Mouse (Mus musculus) liver, embryonic 16.5 days (tissue): ENCODE data around the gene Cdkn2d. TPM values are rescaled to one million over a fixed set of nuclear protein-coding genes. Genes with fewer than 3 reads are reported as not detected.
"Not testable (repeated sequence)": the region's sequence is repeated elsewhere in the genome, so short reads cannot be mapped to it uniquely, and the experiment has no call there.

Experiments
- ATAC-seq: fragments of 200-750 bp; cut with Nextera tagmentation; 2 replicates; pipeline ENCODE4 v1.8.0; 2017; ENCODE audit warnings: low read depth, mild to moderate bottlenecking, moderate number of reproducible peaks, moderate library complexity
- H3K27ac ChIP-seq: fragments of 300-500 bp; sonication (generic); 2 replicates; pipeline ENCODE4 v1.5.1; 2014; ENCODE audit warnings: mild to moderate bottlenecking, low read length
- H3K27me3 ChIP-seq: fragments of 300-500 bp; sonication (generic); 2 replicates; pipeline ENCODE4 v1.6.1; 2014; ENCODE audit warnings: low read depth, low read length, mixed read lengths; ENCODE audit not compliant: control insufficient read depth, insufficient read depth
- H3K36me3 ChIP-seq: fragments of 300-500 bp; sonication (generic); 2 replicates; pipeline ENCODE4 v1.6.1; 2014; ENCODE audit warnings: mild to moderate bottlenecking; ENCODE audit not compliant: control insufficient read depth, insufficient read depth
- H3K4me1 ChIP-seq: fragments of 300-500 bp; sonication (generic); 2 replicates; pipeline ENCODE4 v1.6.1; 2014; ENCODE audit warnings: low read depth, low read length, mixed read lengths; ENCODE audit not compliant: control insufficient read depth
- H3K4me2 ChIP-seq: fragments of 300-500 bp; sonication (generic); 2 replicates; pipeline ENCODE4 v1.6.1; 2014; ENCODE audit warnings: low read depth, low read length, mixed read lengths
- H3K4me3 ChIP-seq: fragments of 300-500 bp; sonication (generic); 2 replicates; pipeline ENCODE4 v1.5.1; 2014; ENCODE audit warnings: low read depth, mild to moderate bottlenecking, low read length
- H3K9ac ChIP-seq: fragments of 300-500 bp; sonication (generic); 2 replicates; pipeline ENCODE4 v1.6.1; 2014; ENCODE audit warnings: low read depth, low read length
- H3K9me3 ChIP-seq: fragments of 300-500 bp; sonication (generic); replicated peaks from 2 replicates; pipeline ENCODE4 v1.6.1; 2016; ENCODE audit warnings: low read length; ENCODE audit not compliant: control insufficient read depth
- WGBS: fragments of 180-500 bp; shearing (Covaris S2); extraction: QIAGEN DNeasy Blood & Tissue Kit; methylation state at CpG from one replicate; pipeline ENCODE4 v1.1.7; 2014; ENCODE audit not compliant: insufficient replicate concordance; 5-methylcytosine and 5-hydroxymethylcytosine counted together
- polyA plus RNA-seq: library from polyadenylated mRNA; unstranded; fragments of >200 nt; fragmentation: Nextera tagmentation; extraction: Ambion mirVana; gene quantifications from 2 replicates; pipeline ENCODE4 v1.2.1, GENCODE M21; 2015

Gene Cdkn2d
- polyA plus RNA-seq, 1 experiment from 2014 or later = 120 TPM

DNA sequence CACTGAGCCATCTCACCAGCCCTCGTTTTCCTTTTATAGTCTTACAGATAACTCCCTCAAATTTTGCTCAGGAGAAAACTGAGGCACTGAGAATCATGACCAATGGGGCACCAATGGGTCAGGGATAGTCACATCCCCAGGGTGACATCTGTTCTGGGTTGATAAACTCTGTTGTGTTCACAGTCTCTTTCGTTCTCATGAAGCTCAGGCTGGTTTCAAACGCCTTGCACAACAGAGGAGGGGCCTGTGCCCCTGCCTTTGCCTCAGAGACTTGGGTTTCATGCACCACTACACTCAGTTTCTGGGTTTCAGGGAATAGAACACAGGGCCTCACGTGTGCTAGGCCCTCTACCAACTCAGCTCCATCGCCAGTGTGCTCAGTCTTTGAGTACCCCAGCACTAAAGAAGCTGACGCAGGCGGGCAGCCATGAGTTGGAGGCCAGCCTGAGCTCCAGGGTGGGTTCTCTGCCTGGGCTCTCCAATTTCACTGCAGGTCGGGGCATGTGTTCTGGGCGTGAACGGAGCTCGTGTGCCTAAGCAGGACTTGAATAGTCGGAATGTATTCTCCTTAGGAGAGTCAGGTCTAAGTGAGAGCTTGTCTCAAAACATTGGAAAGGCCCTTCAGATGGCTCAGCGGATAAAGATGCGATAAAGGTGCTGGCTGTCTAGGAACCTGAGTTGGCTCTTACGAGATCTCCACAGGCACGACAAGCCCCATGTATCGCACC, 26.8 kb downstream of the Cdkn2d start:
- ATAC-seq = peak; percentile 65
- 12% methylated on average over 17 of the region's 17 CpGs for WGBS
- peak overlapping the region; percentile 74 for H3K9ac ChIP-seq
- H3K9me3 ChIP-seq = no peaks in the 10 kb centered on the region
- no peaks in the 10 kb centered on the region for H3K27me3 ChIP-seq
- peak overlapping the region; percentile 64 for H3K4me2 ChIP-seq
- peak overlapping the region; percentile 83 for H3K4me3 ChIP-seq
- H3K4me1 ChIP-seq = peaks cover 49% of the 10 kb centered on the region
- peak overlapping the region; percentile 100 for H3K27ac ChIP-seq
- peaks cover 27% of the 10 kb centered on the region for H3K36me3 ChIP-seq

DNA sequence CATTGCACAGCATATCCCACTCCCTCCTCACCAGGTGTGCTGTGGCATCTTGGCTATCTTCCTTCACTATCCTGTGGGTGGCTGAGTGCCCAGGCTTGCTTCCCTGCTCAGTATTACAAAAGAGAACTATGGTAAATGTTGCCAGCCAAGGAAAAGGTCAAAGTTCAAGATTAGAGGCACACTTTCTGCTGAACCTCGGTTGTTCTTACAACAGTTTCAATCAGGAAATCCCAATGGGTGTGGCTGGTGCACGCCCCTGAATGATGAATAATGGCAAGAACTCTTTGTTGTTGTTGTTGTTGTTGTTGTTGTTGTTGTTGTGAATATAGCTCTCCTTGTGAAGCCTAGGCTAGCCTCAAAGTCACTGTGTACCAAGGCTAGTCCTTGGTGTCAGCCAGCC, 29.4 kb downstream of the Cdkn2d start:
- 28% methylated on average over 2 of the region's 2 CpGs for WGBS
- Histone ChIP-seq H3K4me1 (peaks cover 39% of the 10 kb centered on the region), H3K9me3 (no peaks in the 10 kb centered on the region), H3K36me3 (peaks cover 4% of the 10 kb centered on the region), H3K9ac (no peak overlapping the region), H3K4me3 (no peak overlapping the region), H3K27ac (no peak overlapping the region), H3K4me2 (no peak overlapping the region), H3K27me3 (no peaks in the 10 kb centered on the region)
- ATAC-seq = no peak

DNA sequence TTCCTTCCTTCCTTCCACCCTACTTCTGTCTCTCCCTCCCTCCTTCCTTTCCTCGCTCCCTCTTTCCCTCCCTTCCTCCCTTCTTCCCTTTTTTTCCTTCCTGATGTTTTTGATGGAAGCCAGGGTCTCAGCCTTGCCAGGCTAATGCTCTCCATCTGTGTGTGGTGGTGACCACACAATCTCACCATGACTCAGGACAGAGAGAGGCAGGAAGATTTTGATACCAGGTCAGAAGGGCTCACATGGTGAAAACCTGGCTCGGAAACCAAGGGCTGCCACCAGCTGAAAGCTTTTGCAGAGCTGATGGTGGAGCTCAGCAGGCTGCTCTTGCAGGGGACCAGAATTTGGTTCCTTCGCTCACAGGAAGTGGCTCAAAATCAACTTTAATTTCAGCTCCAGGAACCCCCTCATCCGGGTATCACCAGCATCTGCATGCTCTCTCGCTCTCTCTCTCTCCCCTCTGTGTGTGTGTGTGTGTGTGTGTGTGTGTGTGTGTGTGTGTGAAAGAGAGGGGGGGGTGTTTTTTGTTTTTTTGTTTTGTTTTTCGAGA, 30.6 kb downstream of the Cdkn2d start:
- no peaks in the 10 kb centered on the region for H3K9me3 ChIP-seq
- H3K27ac ChIP-seq = no peak overlapping the region
- H3K4me1 ChIP-seq = peaks cover 29% of the 10 kb centered on the region
- H3K4me3 ChIP-seq = no peak overlapping the region
- no peak overlapping the region for H3K4me2 ChIP-seq
- ATAC-seq = no peak
- H3K9ac ChIP-seq = no peak overlapping the region
- no peaks in the 10 kb centered on the region for H3K36me3 ChIP-seq
- 55% methylated on average over 6 of the region's 6 CpGs for WGBS
- H3K27me3 ChIP-seq = no peaks in the 10 kb centered on the region

DNA sequence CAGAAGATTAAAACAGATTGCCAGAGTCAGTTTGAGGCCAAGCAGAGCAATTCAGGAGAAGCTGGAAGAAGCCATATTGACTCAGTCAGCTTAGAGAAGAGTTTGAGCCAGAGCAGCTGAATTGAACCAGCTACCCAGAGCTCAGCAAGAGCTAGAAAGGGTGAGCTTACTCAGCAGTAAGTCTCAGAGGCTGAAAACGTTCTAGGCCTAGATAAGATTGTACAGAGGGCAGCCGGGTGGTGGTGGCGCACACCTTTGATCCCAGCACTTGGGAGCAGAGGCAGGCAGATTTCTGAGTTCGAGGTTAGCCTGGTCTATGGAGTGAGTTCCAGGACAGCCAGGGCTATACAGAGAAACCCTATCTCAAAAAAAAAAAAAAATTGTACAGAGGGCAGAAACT, 34.9 kb downstream of the Cdkn2d start:
- not testable (repeated sequence) for H3K4me3 ChIP-seq, H3K4me2 ChIP-seq, H3K9me3 ChIP-seq, H3K4me1 ChIP-seq, H3K27me3 ChIP-seq, H3K27ac ChIP-seq, H3K36me3 ChIP-seq, H3K9ac ChIP-seq, ATAC-seq
- 54% methylated on average over 4 of the region's 4 CpGs for WGBS

DNA sequence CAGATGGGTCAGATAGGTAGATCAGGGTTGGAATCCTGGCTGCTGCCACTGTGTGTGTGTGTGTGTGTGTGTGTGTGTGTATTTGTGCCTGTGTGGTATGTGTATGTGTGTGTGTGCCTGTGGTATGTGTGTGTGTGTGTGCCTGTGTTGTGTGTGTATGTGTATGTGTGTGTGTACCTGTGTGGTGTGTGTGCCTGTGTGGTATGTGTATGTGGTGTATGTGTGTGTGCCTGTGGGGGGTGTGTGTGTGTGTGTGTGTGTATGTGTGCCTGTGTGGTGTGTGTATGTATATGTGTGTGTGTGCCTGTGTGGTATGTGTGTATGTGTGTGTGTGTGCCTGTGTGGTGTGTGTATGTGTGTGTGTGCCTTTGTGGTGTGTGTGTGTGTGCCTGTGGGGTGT, 36.5 kb downstream of the Cdkn2d start:
- H3K27me3 ChIP-seq = peaks cover 25% of the 10 kb centered on the region

DNA sequence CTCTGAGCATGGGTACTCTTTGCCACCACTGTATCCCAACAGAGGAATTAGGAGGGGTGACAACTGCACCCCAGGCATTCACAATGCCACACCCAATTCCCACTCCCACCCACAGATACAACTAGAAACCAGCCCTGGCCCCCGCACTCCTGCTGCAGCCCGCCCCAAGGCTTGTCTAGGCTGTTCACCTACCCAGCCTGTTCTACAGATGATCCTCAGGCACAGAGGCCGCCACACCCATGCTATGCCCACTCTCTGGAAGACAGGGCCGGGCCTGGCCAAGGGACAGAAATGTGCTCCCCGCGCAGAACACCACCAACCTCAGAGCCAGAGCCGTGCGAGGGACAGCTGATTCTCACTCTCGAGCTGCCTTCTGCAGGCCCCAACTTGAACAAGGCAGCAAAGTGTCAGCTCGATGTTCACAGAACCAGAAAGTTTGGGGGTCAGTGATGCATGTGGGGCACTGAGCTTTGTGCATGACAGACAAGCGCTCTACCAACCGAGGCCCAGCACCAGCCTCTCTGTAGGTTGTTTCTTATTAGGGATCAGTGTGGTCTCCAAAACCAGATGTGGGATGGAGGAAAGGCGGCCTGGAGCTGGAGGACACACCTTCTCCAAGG, 40.0 kb downstream of the Cdkn2d start:
- 68% methylated on average over 13 of the region's 13 CpGs for WGBS
- Histone ChIP-seq H3K9me3 (no peaks in the 10 kb centered on the region), H3K36me3 (no peaks in the 10 kb centered on the region), H3K4me3 (no peak overlapping the region), H3K27me3 (peaks cover 56% of the 10 kb centered on the region), H3K4me2 (no peak overlapping the region), H3K4me1 (peaks cover 9% of the 10 kb centered on the region; the same call in 1 of the 2 replicates), H3K27ac (no peak overlapping the region), H3K9ac (no peak overlapping the region)
- ATAC-seq = no peak

More for the DNA sequence above, 36.5 kb downstream of the Cdkn2d start:
- no peak overlapping the region for H3K9ac ChIP-seq
- H3K4me2 ChIP-seq = no peak overlapping the region
- no peak overlapping the region for H3K27ac ChIP-seq
- no peak overlapping the region for H3K4me3 ChIP-seq
- H3K36me3 ChIP-seq = no peaks in the 10 kb centered on the region
- no peak for ATAC-seq
- peaks cover 3% of the 10 kb centered on the region; the same call in 1 of the 2 replicates for H3K4me1 ChIP-seq
- no peaks in the 10 kb centered on the region for H3K9me3 ChIP-seq

DNA sequence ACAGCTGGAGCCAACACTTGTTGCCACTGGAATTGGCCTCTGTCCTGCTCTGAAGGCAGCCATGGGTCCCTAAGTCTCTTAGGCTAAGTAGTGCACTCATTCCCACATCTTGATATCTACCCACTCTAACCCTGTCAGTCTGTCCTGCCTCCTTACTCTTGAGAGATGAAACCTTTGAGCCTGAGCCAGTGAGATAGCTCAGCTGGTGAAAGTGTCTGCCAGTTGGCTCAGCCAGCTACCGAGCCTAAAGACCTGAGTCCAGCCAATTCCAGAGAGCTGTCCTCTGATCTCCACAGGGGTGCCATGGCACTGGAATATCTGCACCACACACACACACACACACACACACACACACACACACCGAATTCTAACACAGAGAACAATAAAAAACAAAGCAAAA, 40.7 kb downstream of the Cdkn2d start:
- no peak overlapping the region for H3K4me3 ChIP-seq
- no peak overlapping the region for H3K27ac ChIP-seq
- no peaks in the 10 kb centered on the region for H3K36me3 ChIP-seq
- WGBS = 29% methylated on average over 2 of the region's 2 CpGs
- H3K9ac ChIP-seq = no peak overlapping the region
- H3K4me1 ChIP-seq = peaks cover 9% of the 10 kb centered on the region; the same call in 1 of the 2 replicates
- H3K9me3 ChIP-seq = no peaks in the 10 kb centered on the region
- no peak overlapping the region for H3K4me2 ChIP-seq
- H3K27me3 ChIP-seq = peaks cover 63% of the 10 kb centered on the region
- no peak for ATAC-seq

DNA sequence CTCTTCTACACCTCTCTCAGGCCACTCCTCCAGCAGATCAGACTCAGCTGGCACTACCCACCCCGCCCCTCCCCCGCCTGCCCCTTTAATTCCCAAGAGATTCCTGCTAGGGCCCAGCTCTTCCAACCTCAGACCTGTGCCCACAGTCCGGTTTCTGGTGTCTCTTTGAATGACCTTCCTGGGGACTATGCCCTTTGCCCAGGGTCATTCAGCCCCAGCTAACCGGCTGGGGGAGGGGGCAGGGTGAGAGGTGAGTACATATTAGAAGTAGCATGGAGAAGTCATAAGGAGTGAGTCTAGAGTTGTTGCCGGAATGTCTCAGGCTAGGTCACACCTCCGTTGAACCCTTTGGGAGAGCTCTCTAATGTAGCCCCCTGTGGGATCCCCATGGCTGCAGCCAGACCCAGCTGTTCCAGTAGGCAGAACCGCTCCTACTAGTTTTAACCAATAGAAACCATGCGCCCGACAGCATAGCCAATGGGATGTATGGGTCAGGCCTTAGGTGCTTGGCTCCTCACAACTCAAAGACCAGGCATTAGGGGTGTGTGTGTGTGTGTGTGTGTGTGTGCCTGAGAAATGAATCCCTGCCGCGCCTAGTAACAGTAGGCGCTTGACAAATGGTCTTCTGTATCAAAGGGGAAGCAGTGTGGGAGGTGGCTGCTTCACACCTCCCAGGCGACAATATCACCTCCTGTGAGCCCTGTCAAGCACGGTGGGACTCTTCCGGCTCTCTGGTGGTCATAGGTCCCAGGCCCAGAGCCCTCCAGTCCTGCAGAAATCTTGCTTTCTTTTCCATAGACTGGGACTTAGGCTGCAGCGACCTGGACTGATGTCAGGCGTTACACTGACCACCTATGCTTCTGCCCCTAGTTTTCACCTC, 41.3 kb downstream of the Cdkn2d start:
- Histone ChIP-seq H3K4me1 (peaks cover 10% of the 10 kb centered on the region), H3K4me2 (no peak overlapping the region), H3K27me3 (peaks cover 69% of the 10 kb centered on the region), H3K4me3 (no peak overlapping the region), H3K36me3 (no peaks in the 10 kb centered on the region), H3K9ac (no peak overlapping the region), H3K27ac (no peak overlapping the region), H3K9me3 (no peaks in the 10 kb centered on the region)
- peak; percentile 59 for ATAC-seq
- WGBS = 24% methylated on average over 17 of the region's 17 CpGs
